Mouse (Mus musculus): Measurements from ENCODE around the gene Olfr48. TPM values are rescaled to one million over a fixed set of nuclear protein-coding genes. Genes with fewer than 3 reads are reported as not detected.

The Olfr48 gene
- not detected for total RNA-seq (2022)

DNA sequence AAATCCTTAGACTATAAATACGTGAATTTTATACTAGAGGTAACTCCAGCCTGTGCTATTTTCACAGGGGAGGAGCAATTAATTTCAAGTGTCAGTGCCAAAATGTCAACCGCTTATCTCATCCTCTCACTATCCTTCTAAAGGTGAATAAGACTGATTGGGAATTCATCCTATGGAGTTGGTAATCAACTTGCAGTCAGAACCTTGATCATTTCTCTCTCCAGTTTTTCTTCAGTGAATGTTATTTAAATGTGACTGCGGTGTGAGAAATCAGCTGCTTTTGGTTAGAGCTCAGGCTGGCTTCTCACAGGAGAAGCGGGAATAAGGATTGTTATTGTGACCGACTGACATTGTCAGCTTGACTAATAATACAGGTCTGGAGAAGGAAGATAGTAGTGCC lies at the start of gene Olfr48:
Gene Olfr48 (minus strand): TSS at position 101 of the 400 bp plus-strand sequence.
- no peak for DNase-seq (ENCODE audit: low spot score)

GRCm38 (mm10) chr2:89878137-89878536 lies 30.1 kb upstream of the Olfr48 start, which contains the start of gene Olfr1257:
Olfr1257 (plus strand) TSS chr2:89878437.
- DNase-seq (ENCODE audit: low spot score) = no peak

DNA sequence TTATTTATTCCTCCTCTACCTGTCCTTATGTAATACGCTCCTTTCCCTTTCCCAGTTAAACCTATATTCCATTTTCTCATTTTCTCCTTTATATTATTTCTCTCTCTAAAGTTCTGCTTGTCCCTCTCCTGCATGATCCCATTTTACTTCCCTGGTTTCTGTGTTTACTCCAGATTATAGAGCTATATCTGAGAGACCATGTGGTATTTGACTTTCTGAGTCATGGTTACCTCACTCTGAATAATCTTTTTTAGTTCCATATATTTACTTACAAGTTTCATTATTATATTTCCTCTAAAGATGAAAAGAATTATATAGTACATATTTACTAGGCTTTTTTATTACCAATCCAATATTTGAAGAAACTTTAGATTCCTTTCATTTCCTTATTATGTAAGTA lies 1.2 kb upstream of the Olfr48 start:
- DNase-seq (ENCODE audit: low spot score) = no peak

DNA sequence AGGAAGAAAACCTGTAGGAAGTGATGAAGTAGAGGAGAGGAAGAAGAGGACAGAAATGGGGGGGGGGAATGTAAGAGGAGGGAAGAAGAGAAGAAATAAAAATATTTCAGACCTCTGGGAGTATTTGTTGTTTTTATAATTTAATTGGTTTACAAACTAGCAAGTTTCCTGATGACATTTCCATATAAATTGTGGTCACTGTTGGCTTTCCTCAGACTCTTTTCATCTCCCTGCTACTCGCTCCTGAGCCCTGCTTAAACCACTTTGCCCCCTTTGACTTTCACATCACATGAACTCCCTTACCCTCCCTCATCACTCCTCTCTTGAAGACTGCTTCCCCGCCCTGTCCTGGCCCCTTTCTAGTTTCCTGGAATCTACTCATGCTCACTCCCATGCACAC lies 6.5 kb downstream of the Olfr48 start, which contains the start of gene Olfr1256:
Gene Olfr1256 (minus strand): TSS at position 101 of the 400 bp plus-strand sequence.
- no peak for DNase-seq (ENCODE audit: low spot score)

- no peak for DNase-seq (ENCODE audit: low spot score)
These were observed 27.8 kb downstream of the Olfr48 start for GRCm38 (mm10) chr2:89820216-89820615.

DNA sequence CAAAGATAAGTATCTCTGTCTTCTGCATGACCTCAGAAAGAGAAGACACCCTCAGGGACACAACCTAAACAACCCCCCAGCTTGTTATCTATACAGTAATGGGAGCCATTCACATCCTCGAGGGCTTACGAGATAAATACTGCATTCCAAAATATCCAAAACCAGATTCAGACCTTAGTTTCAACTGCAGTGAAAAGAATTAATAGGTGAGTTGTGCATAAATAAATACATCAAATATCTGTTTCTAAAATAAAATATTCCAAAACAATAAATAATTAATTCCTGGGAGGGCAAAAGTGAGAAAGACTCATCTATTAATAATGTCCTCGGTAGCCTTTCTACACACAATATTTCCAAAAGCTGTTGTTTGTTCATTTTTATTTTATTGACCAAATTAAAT lies 36.3 kb downstream of the Olfr48 start, which contains the start of gene Olfr1255:
Gene Olfr1255 (plus strand): TSS at position 301 of the 400 bp plus-strand sequence.
- DNase-seq (ENCODE audit: low spot score) = no peak

- DNase-seq (ENCODE audit: low spot score) = no peak
These were observed 37.3 kb downstream of the Olfr48 start for GRCm38 (mm10) chr2:89810751-89811150.

- no peak for DNase-seq (ENCODE audit: low spot score)
These were observed 48.4 kb downstream of the Olfr48 start for GRCm38 (mm10) chr2:89799583-89799982.

DNA sequence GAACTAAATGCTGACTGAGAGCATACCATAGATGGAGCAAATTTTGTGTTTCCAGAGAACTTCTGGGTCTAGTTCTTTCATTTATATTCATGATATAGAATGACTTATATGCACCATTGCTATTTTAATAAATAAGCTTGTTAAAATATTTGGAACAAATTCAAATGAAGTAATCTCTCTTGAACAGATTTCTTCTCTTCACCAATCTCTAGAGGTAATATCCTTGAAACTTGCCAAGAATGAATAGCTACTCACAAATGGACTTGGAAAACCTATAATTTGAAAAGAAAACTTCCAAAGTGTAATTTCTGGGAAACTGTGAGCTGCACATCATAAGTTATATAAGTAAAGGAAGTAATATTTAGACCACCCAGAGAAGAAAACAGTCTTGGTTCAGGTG lies 54.5 kb downstream of the Olfr48 start, which contains the start of gene Olfr1254:
Gene Olfr1254 (minus strand): TSS at position 101 of the 400 bp plus-strand sequence.
- no peak for DNase-seq (ENCODE audit: low spot score)

Other genes starting within 250 kb of the Olfr48 start
- gene Olfr1247, start 234.1 kb downstream of the Olfr48 start, total RNA-seq (2022) = not detected
- not detected for gene Olfr1248, start 230.0 kb downstream of the Olfr48 start, total RNA-seq (2022)
- gene Olfr1249, start 213.2 kb downstream of the Olfr48 start, total RNA-seq (2022) = not detected
- gene Olfr1250, start 186.7 kb downstream of the Olfr48 start, total RNA-seq (2022) = not detected
- gene Olfr1251, start 176.3 kb downstream of the Olfr48 start, total RNA-seq (2022) = not detected
- gene Olfr1252, start 123.2 kb downstream of the Olfr48 start, total RNA-seq (2022) = not detected
- gene Olfr1253, start 91.1 kb downstream of the Olfr48 start, total RNA-seq (2022) = not detected
- gene Olfr1254, start 54.6 kb downstream of the Olfr48 start, total RNA-seq (2022) = not detected
- gene Olfr1255, start 36.2 kb downstream of the Olfr48 start, total RNA-seq (2022) = not detected
- gene Olfr1256, start 6.7 kb downstream of the Olfr48 start, total RNA-seq (2022) = not detected
- not detected for gene Olfr1257, start 30.2 kb upstream of the Olfr48 start, total RNA-seq (2022)
- not detected for gene Olfr1258, start 79.1 kb upstream of the Olfr48 start, total RNA-seq (2022)
- not detected for gene Olfr1259, start 100.5 kb upstream of the Olfr48 start, total RNA-seq (2022)
- not detected for gene Olfr1260, start 126.1 kb upstream of the Olfr48 start, total RNA-seq (2022)
- gene Olfr1261, start 143.0 kb upstream of the Olfr48 start, total RNA-seq (2022) = not detected
- not detected for gene Olfr1262, start 151.9 kb upstream of the Olfr48 start, total RNA-seq (2022)
- not detected for gene Olfr1263, start 163.9 kb upstream of the Olfr48 start, total RNA-seq (2022)
- not detected for gene Olfr1264, start 177.4 kb upstream of the Olfr48 start, total RNA-seq (2022)
- gene Olfr1265, start 187.1 kb upstream of the Olfr48 start, total RNA-seq (2022) = not detected
- gene Olfr140, start 215.4 kb upstream of the Olfr48 start, total RNA-seq (2022) = not detected